Mouse (Mus musculus): Measurements from ENCODE around the gene Mark3. TPM values are rescaled to one million over a fixed set of nuclear protein-coding genes. Genes with fewer than 3 reads are reported as not detected.
A peak's percentile ranks its signal among the peaks of the same experiment; 100 is the strongest.
"Not testable (repeated sequence)": the region's sequence is repeated elsewhere in the genome, so short reads cannot be mapped to it uniquely, and the experiment has no call there.

Gene Mark3
- total RNA-seq, 2 experiments from 2014 or later: 52.7 to 55.0 TPM

- no peak for DNase-seq (ENCODE audit: low spot score)
Observed at GRCm38 (mm10) chr12:111618266-111618665, 43.9 kb downstream of the Mark3 start.

DNA sequence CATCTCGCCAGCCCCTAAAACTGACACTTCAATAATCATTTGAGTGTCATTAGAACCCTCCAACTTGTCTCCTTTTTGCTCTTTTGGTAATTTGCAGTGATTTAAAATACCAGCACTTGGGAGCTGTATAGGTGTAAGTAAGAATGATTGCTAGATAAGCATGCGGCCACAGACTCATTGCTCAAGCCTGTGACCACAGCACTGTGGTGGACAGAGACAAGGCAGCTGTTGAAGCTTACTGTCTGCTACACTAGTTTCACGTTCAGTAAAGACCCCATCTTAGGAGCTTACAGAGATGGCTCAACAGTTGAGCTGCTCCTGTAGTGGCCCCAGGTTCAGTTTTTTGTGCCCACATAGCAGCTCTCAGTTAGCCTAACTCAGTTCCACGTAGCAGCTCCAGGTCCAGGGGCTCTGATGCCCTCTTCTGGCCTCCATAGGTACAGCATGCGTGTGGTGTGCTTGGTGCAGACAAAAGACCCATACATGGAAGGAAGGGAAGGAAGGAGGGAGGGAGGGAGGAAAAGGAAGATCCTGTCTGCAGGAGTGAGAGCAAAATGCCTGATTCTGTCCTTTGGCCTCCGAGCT, 73.8 kb downstream of the Mark3 start:
- peak; percentile 44 for DNase-seq (ENCODE audit: low spot score)

DNA sequence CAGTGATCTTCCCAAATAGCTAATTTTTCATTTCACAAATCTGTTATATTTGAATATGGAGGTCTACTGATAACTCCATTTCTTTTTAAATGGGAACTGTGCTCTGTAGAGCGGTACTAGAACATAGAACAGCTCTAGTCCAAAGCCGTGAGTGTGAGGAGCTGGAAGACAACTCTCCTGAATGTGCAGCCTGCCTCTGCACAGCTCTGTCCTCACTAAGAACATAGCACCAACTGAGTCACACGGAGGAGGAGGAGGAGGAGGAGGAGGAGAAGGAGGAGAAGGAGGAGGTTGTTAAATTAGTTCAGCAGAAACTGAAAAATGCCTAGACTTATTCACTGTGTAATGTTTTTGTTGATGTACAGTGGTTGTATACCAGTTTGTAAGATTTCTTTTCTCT, 78.6 kb downstream of the Mark3 start:
- no peak for DNase-seq (ENCODE audit: low spot score)

- DNase-seq (ENCODE audit: low spot score): peak; percentile 61
Observed at GRCm38 (mm10) chr12:111653434-111653833, 79.1 kb downstream of the Mark3 start.

DNA sequence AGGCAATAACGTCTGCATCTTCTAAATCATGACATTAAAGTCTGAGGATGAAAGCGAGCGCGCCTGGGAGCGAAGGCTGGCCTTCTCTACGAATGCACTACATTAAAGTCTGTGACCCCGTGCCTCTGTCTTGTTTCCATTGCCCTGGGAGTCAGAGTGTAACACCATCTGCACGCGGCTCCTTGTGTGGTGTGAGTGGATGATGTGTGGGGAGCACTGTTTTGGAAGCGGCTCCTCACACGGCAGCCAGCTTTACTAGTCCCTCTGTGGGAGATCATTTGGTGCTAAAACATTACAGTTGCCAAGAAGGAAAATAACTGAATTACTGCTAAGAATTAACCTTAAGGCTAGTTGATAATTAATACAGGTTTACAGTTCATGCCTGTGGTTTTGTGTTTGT, 81.4 kb downstream of the Mark3 start:
- no peak for DNase-seq (ENCODE audit: low spot score)

- no peak for DNase-seq (ENCODE audit: low spot score)
Observed at GRCm38 (mm10) chr12:111659331-111659730, 85.0 kb downstream of the Mark3 start.

DNA sequence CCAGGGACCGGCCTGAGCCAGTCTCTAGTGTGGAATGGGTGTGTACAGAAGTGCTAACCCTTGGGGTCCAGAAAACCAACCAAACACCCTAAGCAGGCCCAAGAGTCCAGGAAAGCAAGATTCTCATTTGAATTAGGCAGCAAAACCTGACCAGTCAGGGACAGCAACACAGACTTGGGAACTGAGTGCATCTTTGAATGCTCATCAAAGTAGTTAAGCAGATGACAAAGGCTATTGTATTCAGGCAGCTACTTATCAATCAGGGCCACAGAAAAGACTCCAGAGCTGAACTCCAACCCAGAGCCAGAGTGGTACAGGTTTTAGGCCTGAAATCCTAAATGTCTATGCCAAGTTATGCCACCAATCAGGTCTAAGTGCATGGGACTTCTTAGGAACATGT, 86.3 kb downstream of the Mark3 start:
- no peak for DNase-seq (ENCODE audit: low spot score)

DNA sequence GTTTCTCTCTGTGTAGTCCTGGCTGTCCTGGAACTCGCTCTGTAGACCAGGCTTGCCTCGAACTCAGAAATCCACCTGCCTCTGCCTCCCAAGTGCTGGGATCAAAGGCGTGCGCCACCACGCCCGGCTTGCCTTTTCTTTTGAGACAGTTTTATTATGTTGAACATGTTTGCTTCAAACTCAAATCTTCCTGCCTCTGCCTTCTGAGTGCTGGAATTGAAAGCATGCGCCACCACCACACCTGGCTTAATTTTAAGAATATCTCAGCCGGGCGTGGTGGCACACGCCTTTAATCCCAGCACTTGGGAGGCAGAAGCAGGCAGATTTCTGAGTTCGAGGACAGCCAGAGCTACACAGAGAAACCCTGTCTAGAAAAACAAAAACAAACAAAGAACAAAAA, 87.2 kb downstream of the Mark3 start:
- not testable (repeated sequence) for DNase-seq (ENCODE audit: low spot score)

DNA sequence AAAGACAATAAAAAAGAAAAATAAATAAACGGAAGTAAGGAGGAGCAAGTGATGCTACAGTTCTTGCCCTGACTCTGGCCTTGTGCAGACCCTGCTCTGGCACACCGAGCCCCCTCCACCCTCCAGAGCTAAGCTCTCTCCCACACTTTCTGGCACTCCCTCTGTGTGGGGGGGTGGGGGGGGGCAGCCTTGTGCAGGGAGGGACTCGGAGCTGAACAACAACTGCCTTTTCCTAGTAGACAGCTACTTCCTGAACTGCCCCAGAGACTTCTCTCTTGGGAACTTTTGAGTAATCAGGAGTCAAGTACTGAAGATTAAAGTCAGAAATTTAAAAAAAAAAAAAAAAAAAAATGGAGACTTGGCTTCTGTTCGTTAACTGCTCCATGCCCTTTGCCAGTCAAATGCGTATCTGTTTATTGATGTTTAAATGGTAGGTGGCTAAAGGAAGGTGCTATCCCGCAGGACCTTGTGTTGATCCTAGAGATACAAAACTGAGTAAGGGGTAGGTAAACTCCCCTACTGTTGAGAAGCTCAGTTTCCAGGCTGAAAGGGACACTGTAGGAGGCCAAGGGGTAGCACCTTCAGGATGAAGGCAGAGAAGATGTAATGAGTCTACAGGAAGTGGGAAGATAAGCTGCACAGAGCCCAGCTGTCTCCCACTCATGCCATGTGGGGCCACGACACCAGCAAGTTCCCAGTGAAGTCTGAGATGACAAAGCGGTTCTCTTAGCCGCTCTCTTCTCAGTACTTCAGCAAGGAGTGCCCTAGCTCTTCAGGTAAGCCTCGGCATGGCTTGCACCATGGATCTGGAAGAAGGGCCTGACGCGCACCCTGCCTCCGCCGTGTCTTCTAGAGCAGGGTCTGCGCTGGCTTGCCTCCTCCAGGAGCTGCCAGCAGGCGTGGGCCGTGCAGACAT, 89.2 kb downstream of the Mark3 start:
- DNase-seq (ENCODE audit: low spot score): no peak

GRCm38 (mm10) chr12:111664144-111664634, 89.9 kb downstream of the Mark3 start:
- no peak for DNase-seq (ENCODE audit: low spot score)

DNA sequence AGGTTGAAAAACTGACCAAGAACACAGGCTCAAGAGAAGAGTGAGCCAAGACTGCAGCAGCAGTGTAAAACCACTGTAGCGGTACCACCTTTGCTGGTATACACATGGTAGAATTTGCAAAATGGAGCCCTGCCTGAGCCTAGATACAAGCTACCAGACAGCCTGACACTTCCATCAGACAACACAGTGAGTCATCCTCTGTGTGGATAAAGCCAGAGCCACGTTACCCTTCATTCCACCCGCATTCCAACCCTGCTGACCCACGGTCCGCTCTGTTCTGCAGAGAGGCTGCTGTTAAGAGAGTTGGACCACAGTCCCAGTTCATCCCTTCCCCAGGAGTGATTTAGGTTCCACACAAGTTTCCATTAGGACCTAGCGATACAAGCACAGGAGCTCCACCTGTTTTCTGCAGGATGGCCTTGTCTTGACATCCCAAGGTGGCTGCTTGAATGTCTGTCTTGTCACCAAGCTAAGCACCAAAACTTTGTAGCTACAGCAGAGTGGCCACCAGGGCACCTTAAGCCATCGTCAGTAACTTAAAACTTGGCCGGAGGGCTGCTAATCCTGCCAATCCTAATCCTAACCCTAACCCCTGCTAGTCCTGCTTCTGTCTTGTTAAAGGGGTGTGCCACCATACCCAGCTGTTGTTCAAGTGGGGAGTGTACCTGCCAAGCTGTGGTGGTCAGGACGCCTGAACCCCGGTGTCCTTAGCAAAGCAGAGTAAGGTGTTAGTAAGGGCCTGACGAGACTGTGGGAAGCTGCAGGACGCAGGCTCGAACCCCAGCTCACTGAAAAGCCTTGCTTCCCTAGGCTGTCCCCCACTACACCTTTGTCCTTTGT, 90.9 kb downstream of the Mark3 start:
- no peak for DNase-seq (ENCODE audit: low spot score)

GRCm38 (mm10) chr12:111666380-111666779, 92.1 kb downstream of the Mark3 start:
- DNase-seq (ENCODE audit: low spot score): no peak

DNA sequence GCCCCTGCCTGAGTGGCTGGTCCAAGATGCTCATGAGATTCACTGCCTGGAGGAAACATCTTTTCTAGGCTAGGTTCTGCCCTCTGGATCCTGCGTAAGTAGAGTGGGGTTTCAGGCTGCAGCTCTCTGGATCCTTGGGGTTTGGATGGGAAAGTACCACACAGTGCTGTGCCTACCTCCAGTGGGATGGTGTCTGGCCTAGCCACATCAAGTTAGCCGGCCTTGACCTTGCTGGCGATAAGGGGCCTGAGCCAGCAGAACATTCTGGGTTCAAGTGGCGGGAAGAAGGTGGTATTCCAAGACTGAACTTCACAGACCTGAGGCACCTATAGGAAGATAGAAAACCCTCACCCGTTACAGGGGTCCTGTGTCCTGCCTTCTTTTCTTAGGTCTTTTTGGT, 93.1 kb downstream of the Mark3 start:
- no peak for DNase-seq (ENCODE audit: low spot score)

DNA sequence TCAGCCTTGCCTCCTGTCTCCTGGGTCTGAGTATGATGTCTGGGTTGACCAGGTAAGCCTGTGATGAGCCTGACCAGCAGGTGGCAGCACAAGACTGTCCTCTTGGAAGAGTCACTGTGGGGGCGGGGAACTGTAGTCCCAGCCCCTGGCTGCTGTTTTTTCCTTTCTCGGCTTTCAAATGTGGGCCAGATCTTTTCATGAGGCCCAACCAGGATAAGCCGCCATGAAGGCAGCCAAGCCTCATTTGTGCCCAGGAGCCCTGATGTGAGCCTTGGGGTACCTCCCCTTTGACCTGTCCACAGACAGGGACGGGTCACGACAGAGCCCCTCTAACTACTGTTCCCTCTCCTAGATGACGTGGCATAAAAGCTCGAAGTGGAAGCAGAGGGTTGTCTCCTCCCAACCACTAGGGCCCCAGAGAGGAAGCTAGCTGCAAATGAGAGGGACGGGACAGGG, 94.2 kb downstream of the Mark3 start:
- peak; percentile 97 for DNase-seq (ENCODE audit: low spot score)

DNA sequence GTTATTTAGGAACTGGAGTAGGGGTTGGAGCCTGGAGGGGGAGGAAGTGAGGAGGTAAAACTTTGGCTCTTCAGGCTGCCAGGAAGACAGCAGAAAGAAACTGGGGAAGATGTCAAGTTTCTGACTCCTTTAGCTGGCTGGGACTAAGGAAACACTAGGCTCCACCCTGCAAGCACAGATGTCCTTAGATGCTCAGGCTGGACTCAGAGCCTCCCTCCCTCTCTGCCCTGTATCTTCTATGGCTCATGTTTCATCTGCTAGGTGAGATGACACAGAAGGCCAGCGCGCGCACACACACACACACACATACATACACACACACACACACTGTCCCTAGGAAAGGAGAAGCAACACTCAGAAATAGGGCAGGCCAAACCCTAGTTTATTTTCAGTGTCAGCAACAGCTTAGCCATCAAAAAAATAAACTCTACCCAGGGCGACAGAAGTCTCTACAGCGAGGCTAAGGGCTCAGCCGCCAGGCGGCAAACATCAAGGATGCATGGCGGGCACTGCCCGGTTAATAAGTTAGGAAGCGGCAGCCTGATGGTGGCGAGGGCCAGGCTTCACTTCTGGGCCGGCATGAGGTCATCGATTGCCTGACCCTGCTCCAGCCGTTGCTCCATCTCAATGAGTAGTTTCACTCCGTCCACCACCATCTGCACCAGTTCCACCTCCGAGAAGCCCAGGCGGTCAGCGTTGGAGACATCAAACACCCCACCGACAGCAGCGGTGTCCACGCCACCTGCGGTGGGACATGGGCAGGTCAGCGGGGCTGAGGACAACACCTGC, 94.9 kb downstream of the Mark3 start:
- DNase-seq (ENCODE audit: low spot score): peak; percentile 65

- no peak for DNase-seq (ENCODE audit: low spot score)
Observed at GRCm38 (mm10) chr12:111669961-111670360, 95.6 kb downstream of the Mark3 start.

GRCm38 (mm10) chr12:111670371-111670971, 96.1 kb downstream of the Mark3 start:
- DNase-seq (ENCODE audit: low spot score): no peak

DNA sequence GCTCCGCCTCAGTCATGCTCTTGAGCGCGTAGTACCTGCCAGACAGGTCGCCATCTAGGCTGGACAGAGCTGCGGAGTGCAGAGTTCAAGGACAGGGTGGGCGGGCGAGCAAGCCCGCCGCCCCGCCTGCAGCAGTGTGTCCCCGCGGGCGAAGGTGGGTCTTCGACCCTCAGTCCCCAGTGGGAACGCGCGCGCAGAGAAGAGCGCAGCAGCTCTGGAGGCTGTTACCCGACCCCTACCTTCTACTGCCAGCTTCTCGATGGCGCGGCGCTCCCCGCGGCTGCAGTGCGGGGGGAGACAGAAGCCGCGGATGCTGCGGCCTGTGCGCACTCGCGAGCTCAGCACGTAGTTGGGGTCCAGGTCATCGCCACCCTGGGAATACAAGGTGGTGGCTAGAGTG, 96.7 kb downstream of the Mark3 start:
- no peak for DNase-seq (ENCODE audit: low spot score)

DNA sequence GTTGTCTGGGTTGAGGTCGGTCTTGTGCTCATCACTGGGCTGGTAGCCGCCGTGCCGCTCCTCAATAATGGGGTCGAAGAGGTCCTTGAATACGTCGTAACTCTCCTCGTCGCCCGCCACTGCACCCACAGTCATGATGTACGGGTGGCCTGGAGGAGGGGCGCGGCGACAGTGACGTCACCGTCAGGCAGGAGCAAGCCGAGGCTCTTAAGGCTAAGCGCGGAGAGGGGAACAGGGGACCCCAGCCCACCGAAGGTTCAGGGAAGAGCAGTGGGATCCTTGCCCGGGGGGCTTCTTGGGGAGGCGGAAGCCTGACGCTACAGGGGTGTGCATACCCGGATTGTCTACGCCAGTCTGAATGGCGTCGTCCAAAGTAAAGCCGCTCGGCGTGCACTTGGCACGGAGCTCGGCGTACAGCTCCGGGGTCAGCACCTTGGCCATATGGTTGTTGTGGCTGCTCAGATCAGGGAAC, 97.1 kb downstream of the Mark3 start:
- DNase-seq (ENCODE audit: low spot score): peak; percentile 43

DNA sequence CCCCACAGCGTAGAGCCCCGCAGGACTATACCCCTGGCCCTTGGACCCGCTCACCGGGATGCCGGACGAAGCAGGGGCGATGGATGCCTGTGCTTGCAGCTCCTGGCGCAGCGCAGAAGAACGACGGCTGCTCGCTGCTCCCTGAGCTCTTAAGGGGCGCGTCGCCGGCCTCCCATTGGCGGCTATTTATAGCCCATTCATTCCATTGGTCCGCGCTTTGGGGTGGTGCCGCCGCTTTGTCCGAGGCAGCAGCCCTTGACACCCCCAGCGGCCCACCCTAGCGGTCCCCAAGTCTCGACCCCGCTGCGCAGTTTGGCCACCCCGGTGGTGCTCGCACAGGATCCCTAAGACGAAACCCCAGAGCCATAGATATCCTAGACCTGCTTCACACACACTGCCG, 97.9 kb downstream of the Mark3 start, which contains the start of gene Ckb:
TSS of gene Ckb (minus strand) at position 163 of the 400 bp plus-strand sequence.
- DNase-seq (ENCODE audit: low spot score): peak; percentile 68
